Mouse (Mus musculus) neural tube, embryonic 14.5 days (tissue): ENCODE results near the gene Plxnb2. TPM values are rescaled to one million over a fixed set of nuclear protein-coding genes. Genes with fewer than 3 reads are reported as not detected.

Experiments
- ATAC-seq: fragments of 200-750 bp; cut with Nextera tagmentation; 2 replicates; pipeline ENCODE4 v1.8.0; 2017; ENCODE audit warnings: low read depth, mild to moderate bottlenecking, moderate TSS enrichment, moderate library complexity
- H3K27ac ChIP-seq: fragments of 300-500 bp; sonication (generic); 2 replicates; pipeline ENCODE4 v1.5.1; 2014; ENCODE audit warnings: low read depth, mild to moderate bottlenecking, control low read depth, low read length, moderate library complexity, mixed read lengths
- H3K27me3 ChIP-seq: fragments of 300-500 bp; sonication (generic); 2 replicates; pipeline ENCODE4 v1.6.1; 2014; ENCODE audit warnings: low read length; ENCODE audit not compliant: control insufficient read depth, insufficient read depth
- H3K36me3 ChIP-seq: fragments of 300-500 bp; sonication (generic); 2 replicates; pipeline ENCODE4 v1.6.1; 2014; ENCODE audit warnings: low read length, mixed read lengths; ENCODE audit not compliant: control insufficient read depth, insufficient read depth
- H3K4me1 ChIP-seq: fragments of 300-500 bp; sonication (generic); 2 replicates; pipeline ENCODE4 v1.6.1; 2014; ENCODE audit warnings: low read length; ENCODE audit not compliant: control insufficient read depth, insufficient read depth
- H3K4me2 ChIP-seq: fragments of 300-500 bp; sonication (generic); 2 replicates; pipeline ENCODE4 v1.6.1; 2014; ENCODE audit warnings: mild to moderate bottlenecking, low read depth, low read length, control low read depth
- H3K4me3 ChIP-seq: fragments of 300-500 bp; sonication (generic); 2 replicates; pipeline ENCODE4 v1.5.1; 2014; ENCODE audit warnings: low read depth, low read length, control low read depth, mixed read lengths
- H3K9ac ChIP-seq: fragments of 300-500 bp; sonication (generic); replicated peaks from 2 replicates; pipeline ENCODE4 v1.6.1; 2014; ENCODE audit warnings: low read depth, mild to moderate bottlenecking, control low read depth, low read length, mixed read lengths
- H3K9me3 ChIP-seq: fragments of 300-500 bp; sonication (generic); 2 replicates; pipeline ENCODE4 v1.6.1; 2016; ENCODE audit warnings: low read length; ENCODE audit not compliant: control insufficient read depth
- whole genome bisulfite sequencing: fragments of 180-500 bp; shearing (Covaris S2); extraction: QIAGEN DNeasy Blood & Tissue Kit; methylation state at CpG from one replicate; pipeline ENCODE4 v1.1.7; 2014; 5-methylcytosine and 5-hydroxymethylcytosine counted together
- polyA plus RNA-seq: library from polyadenylated mRNA; unstranded; fragments of >200 nt; fragmentation: Nextera tagmentation; extraction: Ambion mirVana; gene quantifications from 2 replicates; pipeline ENCODE4 v1.2.1, GENCODE M21; 2014

Gene Plxnb2
- polyA plus RNA-seq, 1 experiment from 2014 or later, result 66.4 TPM

DNA sequence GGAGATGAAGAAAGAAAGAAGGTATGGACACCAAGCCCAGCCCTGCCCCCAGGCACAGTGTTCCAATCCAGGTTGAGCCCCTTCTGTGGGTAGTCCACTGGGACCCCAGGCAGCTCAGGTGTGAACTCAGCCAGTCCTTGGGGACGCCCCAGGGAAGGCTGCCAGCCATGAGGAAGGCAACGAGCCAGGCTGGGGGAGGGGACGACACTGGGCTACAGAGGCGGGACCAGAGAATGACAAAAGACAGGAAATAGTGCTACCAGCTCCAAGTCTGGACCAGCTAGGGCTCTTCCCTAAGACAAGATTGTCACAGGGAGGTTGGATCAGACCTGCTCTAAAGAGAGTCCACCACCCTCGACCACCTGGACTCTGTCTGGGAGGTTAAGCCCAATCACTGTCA lies 3.5 kb downstream of the Plxnb2 start:
- 8% methylated on average over 5 of the region's 5 CpGs for WGBS
- Histone ChIP-seq H3K4me2 (peak overlapping the region; percentile 68), H3K27me3 (no peaks in the 10 kb centered on the region), H3K9ac (no peak overlapping the region), H3K27ac (peak overlapping the region; percentile 39; the same call in 1 of the 2 replicates), H3K4me1 (peaks cover 60% of the 10 kb centered on the region), H3K4me3 (no peak overlapping the region), H3K36me3 (no peaks in the 10 kb centered on the region), H3K9me3 (no peaks in the 10 kb centered on the region)
- no peak for ATAC-seq

DNA sequence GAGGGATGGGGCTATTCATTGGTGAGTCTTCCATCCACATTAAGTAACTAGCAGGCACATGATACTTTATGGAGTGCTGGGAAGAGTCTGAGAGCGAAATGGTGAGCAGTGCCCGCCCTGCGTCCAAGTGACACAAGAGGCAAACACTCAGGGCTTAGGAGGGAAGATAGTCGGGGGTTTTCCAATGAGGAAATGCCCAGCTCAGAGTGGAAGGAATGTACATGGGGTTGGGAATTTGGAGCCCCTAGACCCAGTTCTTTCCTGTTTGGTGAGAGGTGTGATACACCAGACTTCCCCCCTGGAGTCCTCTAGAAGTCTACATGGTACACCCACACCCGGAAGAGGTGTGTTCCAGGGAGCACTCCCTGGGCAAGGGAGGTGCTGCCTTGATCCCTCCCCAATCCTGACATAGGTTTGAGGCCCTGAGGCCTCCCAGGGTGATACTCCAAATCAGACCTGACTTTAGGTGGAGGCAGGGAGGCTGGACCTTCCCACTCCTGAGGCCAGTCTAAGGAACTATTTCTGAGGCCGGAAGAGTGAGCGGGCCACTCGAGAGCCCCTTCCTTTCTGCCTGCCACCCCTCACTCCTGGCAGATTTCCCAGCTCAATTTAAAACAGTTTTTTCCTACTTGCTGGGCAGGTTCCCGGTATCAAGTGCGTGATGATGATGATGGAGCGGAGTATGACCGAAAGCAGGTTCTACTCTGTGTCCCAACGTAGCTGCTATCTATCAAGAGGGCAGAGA lies 5.0 kb downstream of the Plxnb2 start:
- Histone ChIP-seq H3K27ac (no peak overlapping the region), H3K4me2 (no peak overlapping the region), H3K9ac (no peak overlapping the region), H3K36me3 (no peaks in the 10 kb centered on the region), H3K4me1 (peaks cover 66% of the 10 kb centered on the region), H3K27me3 (no peaks in the 10 kb centered on the region), H3K9me3 (no peaks in the 10 kb centered on the region), H3K4me3 (no peak overlapping the region)
- whole genome bisulfite sequencing, result 80% methylated on average over 13 of the region's 13 CpGs
- no peak for ATAC-seq

DNA sequence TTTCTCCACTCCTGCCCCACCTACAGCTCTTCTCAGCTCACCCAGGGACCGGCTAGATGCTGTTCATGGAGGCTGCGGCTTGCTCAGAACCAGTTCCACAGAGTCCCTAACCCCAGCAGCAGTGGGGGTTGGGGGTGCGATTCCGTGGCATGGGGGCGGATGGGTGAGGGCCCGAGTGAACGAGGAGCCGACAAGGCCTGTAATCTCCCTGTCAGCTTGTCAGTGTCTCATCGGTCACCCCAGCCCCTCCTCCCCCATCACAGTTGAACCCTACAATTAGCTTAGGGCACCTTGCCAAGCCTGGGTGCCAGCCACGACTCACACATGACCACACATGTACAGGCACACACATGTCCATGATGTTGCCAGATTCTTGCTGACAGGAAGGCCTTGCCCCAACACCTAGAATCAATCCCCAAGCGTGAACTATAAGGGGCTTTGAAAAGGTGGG lies 5.7 kb downstream of the Plxnb2 start:
- WGBS, result 65% methylated on average over 11 of the region's 11 CpGs
- no peaks in the 10 kb centered on the region for H3K27me3 ChIP-seq
- ATAC-seq, result no peak
- H3K27ac ChIP-seq, result no peak overlapping the region
- H3K9me3 ChIP-seq, result no peaks in the 10 kb centered on the region
- no peak overlapping the region for H3K9ac ChIP-seq
- no peaks in the 10 kb centered on the region for H3K36me3 ChIP-seq
- peaks cover 72% of the 10 kb centered on the region for H3K4me1 ChIP-seq
- H3K4me2 ChIP-seq, result no peak overlapping the region
- no peak overlapping the region for H3K4me3 ChIP-seq

DNA sequence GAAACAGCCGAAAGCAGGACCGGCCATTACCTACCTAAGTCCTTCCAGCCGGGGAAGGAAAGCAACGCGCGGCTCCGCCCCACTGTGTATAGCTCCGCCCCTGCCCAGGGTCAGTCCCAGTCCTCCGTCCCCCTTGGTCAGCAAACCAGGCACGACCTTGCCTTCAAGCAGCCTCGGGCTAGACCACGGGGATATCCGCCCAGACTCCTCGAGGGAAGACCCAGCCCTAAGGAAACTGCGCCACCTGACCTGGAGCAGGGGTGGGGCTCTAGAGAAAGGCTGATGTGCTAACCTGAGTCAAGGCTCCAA lies 6.7 kb downstream of the Plxnb2 start:
- Histone ChIP-seq H3K9me3 (no peaks in the 10 kb centered on the region), H3K27ac (peak overlapping the region; percentile 79), H3K4me1 (peaks cover 77% of the 10 kb centered on the region), H3K9ac (peak overlapping the region; percentile 70; the same call in 1 of the 2 replicates), H3K4me3 (peak overlapping the region; percentile 43), H3K27me3 (no peaks in the 10 kb centered on the region), H3K36me3 (no peaks in the 10 kb centered on the region), H3K4me2 (peak overlapping the region; percentile 97)
- peak; percentile 38; the same call in 1 of the 2 replicates for ATAC-seq
- WGBS, result 2% methylated on average over 15 of the region's 15 CpGs

DNA sequence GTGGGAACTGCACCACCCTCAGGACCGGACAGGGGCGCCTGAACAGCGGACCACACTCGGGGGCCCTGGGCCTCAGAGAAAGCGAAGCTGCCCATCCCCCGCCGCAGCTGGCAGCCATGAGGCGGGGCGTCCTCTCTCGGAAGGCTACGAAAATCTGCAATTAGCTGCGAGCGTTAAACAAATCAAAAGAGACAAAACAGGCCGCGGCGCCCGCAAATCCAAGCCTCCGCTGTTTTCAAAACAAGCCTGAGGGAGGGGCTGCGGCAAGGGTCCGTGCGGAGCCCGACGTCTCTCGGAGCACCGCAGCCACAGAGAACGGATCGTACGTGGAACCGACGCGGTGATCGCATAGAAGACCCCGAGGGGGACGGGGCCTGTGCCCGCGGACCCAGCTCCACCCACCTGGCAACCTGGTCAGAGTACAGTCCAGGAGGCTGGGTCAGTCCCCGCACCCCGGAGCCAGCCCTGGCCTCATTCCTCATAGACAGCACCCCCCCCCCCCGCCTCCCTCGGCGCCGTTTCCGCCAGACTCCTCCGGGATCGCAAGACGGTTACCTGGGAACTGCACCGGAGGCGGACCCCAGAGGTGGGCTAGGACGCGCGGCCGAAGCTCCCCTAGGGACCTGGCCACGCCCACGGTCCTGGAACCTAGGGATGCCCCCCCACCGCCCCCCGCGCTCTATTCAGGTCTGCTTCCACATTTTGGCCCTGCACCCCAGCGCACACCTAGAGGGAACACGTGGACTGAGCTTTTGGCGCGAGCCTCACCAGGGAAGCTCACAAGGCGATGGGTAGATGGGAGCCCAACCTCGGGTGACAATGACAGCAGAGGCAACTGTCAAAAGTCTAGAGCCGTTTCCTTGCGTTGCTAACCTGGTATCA lies 7.3 kb downstream of the Plxnb2 start:
- H3K9me3 ChIP-seq, result no peaks in the 10 kb centered on the region
- peaks cover 71% of the 10 kb centered on the region for H3K4me1 ChIP-seq
- peak overlapping the region; percentile 43 for H3K4me3 ChIP-seq
- peak; percentile 44 for ATAC-seq
- H3K27ac ChIP-seq, result peak overlapping the region; percentile 79
- peak overlapping the region; percentile 70 for H3K9ac ChIP-seq
- H3K4me2 ChIP-seq, result peak overlapping the region; percentile 97
- WGBS, result 0% methylated on average over 62 of the region's 65 CpGs
- H3K36me3 ChIP-seq, result peaks cover 2% of the 10 kb centered on the region
- H3K27me3 ChIP-seq, result no peaks in the 10 kb centered on the region

DNA sequence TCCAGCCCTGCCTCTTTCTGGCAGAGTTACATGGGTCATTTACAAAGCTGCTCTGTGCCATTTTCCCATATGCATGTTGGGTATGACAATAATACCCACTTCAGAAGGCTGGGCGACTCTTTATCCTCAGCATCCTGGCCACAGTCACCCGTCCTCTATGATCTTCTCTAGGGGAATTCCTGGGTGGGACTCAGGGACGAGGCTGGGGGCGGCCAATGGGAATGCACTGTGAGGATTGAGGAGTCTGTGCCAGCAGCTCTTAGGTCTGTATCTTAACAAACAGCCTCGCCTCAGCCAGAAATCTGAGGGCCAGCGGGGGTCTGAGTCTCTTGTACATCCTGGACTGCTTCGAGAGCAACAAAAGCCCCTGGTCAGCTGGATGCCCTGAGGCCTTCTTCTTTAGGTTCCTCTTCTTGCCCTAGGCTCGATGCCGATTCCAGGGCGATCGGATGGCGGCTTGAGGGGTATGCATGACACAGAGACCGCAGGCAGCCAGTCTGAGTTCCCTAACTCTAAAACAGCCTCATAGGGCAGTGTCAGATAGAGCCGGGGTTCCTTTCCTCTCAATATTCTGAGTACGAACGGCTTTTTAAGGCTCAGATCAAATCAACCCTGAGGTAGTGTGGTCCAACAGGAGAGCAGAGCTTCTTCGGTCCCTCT lies 8.2 kb downstream of the Plxnb2 start:
- 26% methylated on average over 17 of the region's 17 CpGs for WGBS
- H3K4me1 ChIP-seq, result peaks cover 62% of the 10 kb centered on the region

DNA sequence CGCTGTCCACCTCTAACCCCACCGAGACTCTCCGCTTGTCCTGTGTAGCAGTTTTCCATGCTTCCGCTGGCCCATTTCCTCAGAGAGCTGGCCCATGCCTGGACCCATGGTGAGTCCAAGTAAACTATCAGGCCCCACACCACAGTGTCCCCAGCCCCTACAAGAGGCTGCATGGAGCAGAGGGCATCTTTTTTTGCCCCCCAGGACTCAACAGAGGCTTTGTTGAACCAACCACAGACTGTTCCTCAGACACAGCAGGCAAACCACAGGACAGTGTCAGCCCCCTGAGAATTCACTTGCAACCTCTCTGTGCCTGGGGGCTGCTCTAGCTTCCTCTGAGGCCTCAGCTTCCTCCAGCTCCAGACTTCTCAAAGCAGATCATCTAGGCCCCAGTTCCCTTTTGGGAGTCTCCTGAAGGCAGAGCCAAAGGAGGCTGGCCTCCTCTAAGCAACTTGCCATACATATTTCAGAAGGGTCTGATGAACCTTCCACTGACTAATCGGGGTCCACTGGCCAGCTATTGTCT lies 9.0 kb downstream of the Plxnb2 start:
- 97% methylated on average over 5 of the region's 5 CpGs for whole genome bisulfite sequencing
- no peak for ATAC-seq
- Histone ChIP-seq H3K27ac (no peak overlapping the region), H3K9me3 (no peaks in the 10 kb centered on the region), H3K9ac (no peak overlapping the region), H3K4me2 (no peak overlapping the region), H3K4me3 (no peak overlapping the region), H3K27me3 (no peaks in the 10 kb centered on the region), H3K4me1 (peaks cover 54% of the 10 kb centered on the region), H3K36me3 (peaks cover 16% of the 10 kb centered on the region)

More for the DNA sequence above, 8.2 kb downstream of the Plxnb2 start:
- no peaks in the 10 kb centered on the region for H3K9me3 ChIP-seq
- H3K27me3 ChIP-seq, result no peaks in the 10 kb centered on the region
- no peak for ATAC-seq
- H3K4me3 ChIP-seq, result peak overlapping the region; percentile 43
- H3K36me3 ChIP-seq, result peaks cover 8% of the 10 kb centered on the region
- peak overlapping the region; percentile 79 for H3K27ac ChIP-seq
- peak overlapping the region; percentile 97 for H3K4me2 ChIP-seq
- H3K9ac ChIP-seq, result peak overlapping the region; percentile 70

DNA sequence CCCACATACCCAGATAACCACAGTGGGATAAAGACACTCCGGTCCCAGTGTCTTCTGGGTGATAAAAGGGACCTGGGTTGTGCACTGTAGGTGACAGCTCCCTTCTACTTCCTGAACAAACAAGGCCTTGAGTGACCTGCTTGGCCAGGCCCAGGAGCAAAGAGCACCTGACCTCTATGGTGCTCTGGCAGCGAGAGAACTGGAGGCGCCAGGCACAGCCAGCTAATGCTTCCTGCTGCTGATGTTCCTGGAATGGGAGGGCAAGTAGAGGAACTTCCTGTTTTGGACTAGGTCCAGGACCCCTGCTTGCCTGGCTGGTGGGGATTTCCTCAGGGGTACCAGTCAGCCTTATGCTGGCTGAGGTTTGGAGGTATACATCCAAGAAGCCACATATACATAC lies 10.5 kb downstream of the Plxnb2 start:
- peaks cover 30% of the 10 kb centered on the region for H3K36me3 ChIP-seq
- no peaks in the 10 kb centered on the region for H3K9me3 ChIP-seq
- H3K27me3 ChIP-seq, result no peaks in the 10 kb centered on the region
- no peak overlapping the region for H3K4me2 ChIP-seq
- H3K9ac ChIP-seq, result no peak overlapping the region; the same call in 1 of the 2 replicates
- H3K4me1 ChIP-seq, result peaks cover 46% of the 10 kb centered on the region
- no peak for ATAC-seq
- H3K4me3 ChIP-seq, result no peak overlapping the region
- H3K27ac ChIP-seq, result 0 out of 2 replicates have a peak overlapping the region, but pooled peaks have one; percentile 22
- 71% methylated on average over 3 of the region's 3 CpGs for WGBS
